Comparison of ENCODE assay signal across 13 mouse cellular contexts in the genomic region with DNA sequence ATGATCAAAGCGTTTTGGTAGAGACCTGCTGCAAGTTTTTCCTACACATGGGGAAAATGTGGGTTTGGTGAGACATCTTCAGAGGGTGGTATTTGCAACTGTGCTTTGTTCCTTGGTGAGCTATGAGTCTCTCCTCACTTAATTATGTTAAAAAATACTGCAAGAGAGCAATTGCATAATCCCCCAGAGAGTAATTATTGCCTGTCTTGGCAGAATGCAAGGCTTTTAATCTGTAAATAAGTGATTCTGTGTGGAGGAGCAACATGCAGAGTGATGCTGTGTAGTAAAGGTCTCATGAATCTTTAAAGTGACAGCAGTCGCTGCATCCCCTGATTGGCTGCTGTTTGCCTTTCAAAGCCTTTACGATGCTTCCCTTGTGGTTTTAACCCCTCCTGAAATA.
A peak's percentile ranks its signal among the peaks of the same experiment; 100 is the strongest.
DNase-seq lines count a peak whose midpoint lies in the region; ATAC-seq and TF ChIP-seq lines count a peak whose summit lies in the region.
"Had no signal": no experiment of that assay in that cellular context is flagged by ENCODE, and none has a peak within 500 bp of the region (broad histone marks: within the 10 kb centered on the region; RNA-seq: fewer than 3 reads in every experiment).

No protein-coding gene starts in this region.

- no peaks in the 10 kb centered on the region for H3K27me3 ChIP-seq in forebrain, embryonic 15.5 days
- H3K27me3 ChIP-seq in forebrain, embryonic 12.5 days = no peaks in the 10 kb centered on the region
- H3K27me3 ChIP-seq in forebrain, postnatal 0 days (ENCODE audit: insufficient read depth, low read length) = no peaks in the 10 kb centered on the region
- H3K27me3 ChIP-seq in neural tube, embryonic 14.5 days (ENCODE audit: control insufficient read depth, insufficient read depth, low read length) = no peaks in the 10 kb centered on the region
- H3K27me3 ChIP-seq: embryonic facial prominence, embryonic 13.5 days; limb, embryonic 13.5 days had no signal

- intact Hi-C loops in gastrocnemius, postnatal 36 days (cut with DNase I) = no loop called here

- no peak overlapping the region for H3K9ac ChIP-seq in forebrain, embryonic 15.5 days (replicated peaks)
- no peak overlapping the region for H3K9ac ChIP-seq in forebrain, embryonic 12.5 days
- H3K9ac ChIP-seq in forebrain, postnatal 0 days = no peak overlapping the region
- H3K9ac ChIP-seq in neural tube, embryonic 14.5 days (replicated peaks; ENCODE audit: low read depth, low read length) = no peak overlapping the region
- H3K9ac ChIP-seq: embryonic facial prominence, embryonic 13.5 days; limb, embryonic 13.5 days had no signal

- peaks cover 7% of the 10 kb centered on the region; the same call in 1 of the 2 replicates for H3K4me1 ChIP-seq in forebrain, embryonic 15.5 days
- peaks cover 3% of the 10 kb centered on the region for H3K4me1 ChIP-seq in forebrain, embryonic 12.5 days
- no peaks in the 10 kb centered on the region for H3K4me1 ChIP-seq in forebrain, postnatal 0 days (ENCODE audit: insufficient read depth)
- no peaks in the 10 kb centered on the region; the same call in 1 of the 2 replicates for H3K4me1 ChIP-seq in neural tube, embryonic 14.5 days (ENCODE audit: control insufficient read depth, insufficient read depth, low read length)
- H3K4me1 ChIP-seq: embryonic facial prominence, embryonic 13.5 days had no signal

- H3K4me2 ChIP-seq in forebrain, embryonic 15.5 days (replicated peaks) = no peak overlapping the region
- no peak overlapping the region for H3K4me2 ChIP-seq in forebrain, embryonic 12.5 days
- no peak overlapping the region for H3K4me2 ChIP-seq in forebrain, postnatal 0 days (ENCODE audit: low read depth)
- no peak overlapping the region for H3K4me2 ChIP-seq in neural tube, embryonic 14.5 days (ENCODE audit: low read depth, low read length)
- H3K4me2 ChIP-seq: embryonic facial prominence, embryonic 13.5 days; limb, embryonic 13.5 days had no signal

- no peak for TF ChIP-seq CTCF in layer of hippocampus, adult 2 months (conservative IDR thresholded peaks at IDR 0.05)
- no peak for TF ChIP-seq CTCF in forebrain, postnatal 0 days (IDR thresholded peaks at IDR 0.05; ENCODE audit: low read depth)

- no peak for DNase-seq in layer of hippocampus, adult 2 months (ENCODE audit: low spot score in 2 of 2)
- DNase-seq in layer of hippocampus, postnatal 14 days (ENCODE audit: low spot score in 2 of 2) = no peak
- DNase-seq in forebrain, postnatal 0 days = no peak
- no peak for DNase-seq in spleen, adult 12 weeks (ENCODE audit: low spot score)
- no peak for DNase-seq in gastrocnemius, postnatal 36 days
- DNase-seq: cerebellum, adult 2 months; kidney, postnatal 36 days; right cerebral cortex, adult 18-20 months had no signal

- no peaks in the 10 kb centered on the region for H3K36me3 ChIP-seq in forebrain, embryonic 15.5 days
- no peaks in the 10 kb centered on the region for H3K36me3 ChIP-seq in forebrain, embryonic 12.5 days (replicated peaks)
- no peaks in the 10 kb centered on the region for H3K36me3 ChIP-seq in forebrain, postnatal 0 days (ENCODE audit: insufficient read depth)
- no peaks in the 10 kb centered on the region for H3K36me3 ChIP-seq in neural tube, embryonic 14.5 days (ENCODE audit: control insufficient read depth, insufficient read depth, low read length)
- H3K36me3 ChIP-seq: embryonic facial prominence, embryonic 13.5 days; limb, embryonic 13.5 days had no signal

- WGBS in forebrain, embryonic 15.5 days = 45% methylated on average over 3 of the region's 3 CpGs
- 58% methylated on average over 3 of the region's 3 CpGs for WGBS in forebrain, embryonic 12.5 days
- 34% methylated on average over 3 of the region's 3 CpGs for WGBS in forebrain, postnatal 0 days
- 11% methylated on average over 3 of the region's 3 CpGs for WGBS in neural tube, embryonic 14.5 days

- no peak overlapping the region for H3K4me3 ChIP-seq in forebrain, embryonic 15.5 days
- H3K4me3 ChIP-seq in forebrain, embryonic 12.5 days (replicated peaks) = no peak overlapping the region
- H3K4me3 ChIP-seq in layer of hippocampus, adult 2 months = no peak overlapping the region
- H3K4me3 ChIP-seq in forebrain, postnatal 0 days (ENCODE audit: low read depth, low read length) = no peak overlapping the region
- no peak overlapping the region for H3K4me3 ChIP-seq in neural tube, embryonic 14.5 days (ENCODE audit: low read depth, low read length)
- H3K4me3 ChIP-seq: embryonic facial prominence, embryonic 13.5 days; limb, embryonic 13.5 days had no signal

- H3K27ac ChIP-seq in forebrain, embryonic 15.5 days (replicated peaks) = no peak overlapping the region
- no peak overlapping the region for H3K27ac ChIP-seq in forebrain, embryonic 12.5 days
- 0 out of 2 replicates have a peak overlapping the region, but pooled peaks have one; percentile 32 for H3K27ac ChIP-seq in layer of hippocampus, adult 2 months
- no peak overlapping the region for H3K27ac ChIP-seq in forebrain, postnatal 0 days (ENCODE audit: low read depth, low read length)
- H3K27ac ChIP-seq in neural tube, embryonic 14.5 days (ENCODE audit: low read depth, low read length) = no peak overlapping the region
- H3K27ac ChIP-seq: embryonic facial prominence, embryonic 13.5 days; limb, embryonic 13.5 days had no signal

- no peaks in the 10 kb centered on the region for H3K9me3 ChIP-seq in forebrain, embryonic 15.5 days
- H3K9me3 ChIP-seq in forebrain, embryonic 12.5 days = no peaks in the 10 kb centered on the region
- H3K9me3 ChIP-seq in forebrain, postnatal 0 days (ENCODE audit: low read length) = no peaks in the 10 kb centered on the region
- no peaks in the 10 kb centered on the region for H3K9me3 ChIP-seq in neural tube, embryonic 14.5 days (ENCODE audit: control insufficient read depth, low read length)
- H3K9me3 ChIP-seq: embryonic facial prominence, embryonic 13.5 days; limb, embryonic 13.5 days had no signal

- peak; percentile 48; the same call in 1 of the 2 replicates for ATAC-seq in forebrain, embryonic 15.5 days (replicated peaks)
- ATAC-seq in forebrain, embryonic 12.5 days (ENCODE audit: low FRiP score) = no peak
- peak; percentile 72 for ATAC-seq in forebrain, postnatal 0 days
- peak; percentile 91 for ATAC-seq in neural tube, embryonic 14.5 days (ENCODE audit: low read depth)
